Mouse (Mus musculus) G1E (cell line): ENCODE measurements around the gene Lcmt1.

ENCODE experiments used
- CTCF ChIP-seq: IDR thresholded peaks from 2 replicates; pipeline ENCODE4 v1.5.1; 2012; ENCODE audit warnings: low read depth, low read length, inconsistent platforms, mixed read lengths
- GATA1 ChIP-seq: IDR thresholded peaks from 2 replicates; pipeline ENCODE4 v1.6.1; 2012; ENCODE audit warnings: borderline replicate concordance, low read length, inconsistent platforms, mixed read lengths
- TAL1 ChIP-seq: conservative IDR thresholded peaks from 2 replicates; pipeline ENCODE4 v1.6.1; 2012; ENCODE audit warnings: low read depth, low read length, inconsistent platforms, mixed read lengths

DNA sequence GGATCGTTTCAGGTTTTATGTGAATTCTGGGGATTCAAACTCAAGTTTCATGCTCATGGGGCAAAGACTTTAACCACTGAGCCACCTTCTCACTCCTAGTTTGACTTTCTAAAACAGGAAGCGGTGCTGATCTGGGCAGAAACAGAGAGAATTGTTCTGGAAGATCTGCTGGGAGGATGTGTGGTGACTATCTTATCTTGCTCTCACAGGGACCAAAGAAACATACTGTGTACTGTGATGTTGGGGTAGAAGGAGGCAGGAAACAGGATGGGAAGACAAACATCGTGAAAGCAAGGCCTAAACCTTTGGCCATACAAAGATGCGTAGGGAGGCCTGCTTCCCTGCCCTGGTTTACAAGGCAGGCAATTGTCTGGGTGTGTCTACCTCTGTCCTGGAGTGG, 89.7 kb downstream of the Lcmt1 start:
- TF ChIP-seq CTCF (no peak), GATA1 (no peak), TAL1 (peak; percentile 91)
